Mouse (Mus musculus): Measurements from ENCODE around the gene Olfr374.

DNA sequence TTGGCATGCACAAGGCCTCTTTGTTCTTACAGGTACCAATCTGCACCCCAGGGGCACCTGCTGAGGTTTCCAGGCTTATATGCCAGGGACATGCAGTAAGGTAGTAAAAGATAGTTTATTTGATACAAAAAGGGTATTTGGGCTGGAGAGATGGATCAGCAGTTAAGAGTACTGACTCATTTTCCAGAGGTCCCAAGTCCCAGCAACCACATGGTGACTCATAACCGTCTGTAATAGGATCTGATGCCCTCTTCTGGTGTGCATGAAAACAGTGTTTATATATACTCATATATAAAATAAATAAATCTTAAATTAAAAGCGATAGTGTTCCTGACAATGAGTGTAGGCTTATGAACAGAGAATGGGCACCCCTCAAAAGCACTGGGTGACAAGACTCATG lies 51.3 kb downstream of the Olfr374 start:
- TF ChIP-seq POLR2A (IDR thresholded peaks at IDR 0.05; ENCODE audit: insufficient read depth, low read depth, low read length): no peak
- TF ChIP-seq CTCF (IDR thresholded peaks at IDR 0.05; ENCODE audit: insufficient read depth, low read depth, low read length): no peak
